Mouse (Mus musculus): ENCODE measurements around the gene Znrf4.

DNA sequence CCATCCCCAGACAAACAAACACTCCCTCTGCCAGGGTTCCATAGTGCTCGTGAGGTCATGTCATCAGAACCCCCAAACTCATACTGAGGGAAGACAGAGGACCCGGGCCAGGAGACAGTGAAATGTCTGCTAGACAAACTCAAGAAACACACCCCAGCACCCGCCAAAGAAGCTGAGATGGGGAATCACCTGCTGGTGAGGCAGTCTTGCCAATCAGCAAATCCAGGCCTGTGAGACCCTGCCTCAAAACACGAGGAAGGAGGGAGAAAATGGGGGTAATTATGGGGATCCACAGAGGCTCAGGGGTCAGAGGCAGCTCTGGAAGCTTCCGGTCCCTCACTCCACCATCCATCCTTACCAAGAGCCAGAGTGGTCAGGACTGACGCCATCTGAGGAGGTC is 45.5 kb downstream of the Znrf4 start:
- TF ChIP-seq CTCF (IDR thresholded peaks at IDR 0.05; ENCODE audit: insufficient read depth, low read depth, low read length) (no peak), POLR2A (IDR thresholded peaks at IDR 0.05; ENCODE audit: insufficient read depth, low read depth, low read length) (no peak)
